Mouse (Mus musculus) ES-Bruce4 (cell line): ENCODE data around the gene Gm43720.

ENCODE experiments used
- EP300 ChIP-seq: IDR thresholded peaks from 2 replicates; pipeline ENCODE4 v1.6.1; 2011; ENCODE audit warnings: low read depth, low read length; ENCODE audit not compliant: insufficient read depth
- POLR2A ChIP-seq: IDR thresholded peaks from one replicate; pipeline ENCODE4 v1.8.1; 2011; ENCODE audit warnings: low read length; ENCODE audit not compliant: insufficient read depth

DNA sequence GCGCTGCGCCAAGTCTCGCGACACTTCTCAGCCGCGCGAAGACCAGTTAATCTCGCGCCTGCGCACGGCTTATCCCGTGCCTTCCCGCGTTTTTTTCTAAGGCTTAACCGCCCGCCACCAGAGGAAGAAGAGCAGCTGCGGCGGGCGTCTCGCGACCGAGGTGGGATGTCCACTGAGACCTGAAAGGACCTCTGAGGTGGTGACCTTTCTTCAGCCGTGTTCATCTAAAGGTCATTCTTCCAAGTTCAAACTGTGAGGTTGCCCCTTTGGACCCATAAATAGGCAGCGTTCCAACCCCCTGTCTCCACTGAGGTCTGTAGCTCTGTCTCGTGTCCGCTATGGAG lies 639 bp upstream of the Gm43720 start:
- TF ChIP-seq POLR2A (no peak), EP300 (no peak)
